In the genomic region with DNA sequence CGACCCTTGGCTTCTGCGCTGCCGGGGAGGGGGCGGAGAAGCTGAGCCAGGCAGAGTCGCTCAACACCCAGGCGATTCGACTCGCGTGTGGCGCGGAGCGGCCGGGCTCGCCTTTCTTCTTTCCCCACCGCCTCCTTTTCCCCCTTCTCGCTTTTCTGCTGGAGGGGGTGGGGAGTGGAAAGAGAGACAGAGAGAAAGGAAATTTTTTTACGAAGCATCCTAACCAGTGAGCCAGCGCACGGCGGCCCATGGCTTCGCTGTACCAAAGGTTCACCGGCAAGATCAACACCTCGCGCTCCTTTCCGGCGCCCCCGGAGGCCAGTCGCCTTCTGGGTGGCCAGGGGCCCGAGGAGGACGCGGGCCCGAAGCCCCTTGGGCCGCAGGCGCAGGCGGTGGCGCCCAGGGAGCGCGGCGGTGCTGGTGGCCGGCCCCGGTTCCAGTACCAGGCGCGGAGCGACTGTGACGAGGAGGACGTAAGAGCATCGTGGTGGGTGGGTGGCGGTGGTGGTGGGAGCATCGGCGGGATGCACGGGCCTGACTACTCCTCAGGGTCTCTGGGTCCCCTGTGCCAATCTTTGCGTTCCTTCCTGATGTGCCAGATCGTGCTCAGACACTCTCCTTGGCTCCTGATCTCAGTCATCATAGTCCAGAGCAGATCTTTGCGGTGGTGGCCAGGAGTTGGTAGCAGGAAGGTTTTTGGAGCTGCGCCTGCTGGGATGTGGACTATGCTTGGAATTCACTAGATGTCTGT, we compare ENCODE assay signal across 8 mouse cellular contexts.
DNase-seq lines count a peak whose midpoint lies in the region; ATAC-seq lines count a peak whose summit lies in the region.

No protein-coding gene starts in this region.

- ATAC-seq in forebrain, embryonic 14.5 days, result peak; percentile 77
- ATAC-seq in erythroblast, adult 5-6 weeks (replicated peaks; ENCODE audit: low FRiP score, poor library complexity, severe bottlenecking), result no peak

- no peaks in the 10 kb centered on the region for H3K9me3 ChIP-seq in heart, embryonic 10.5 days
- no peaks in the 10 kb centered on the region for H3K9me3 ChIP-seq in forebrain, embryonic 14.5 days (replicated peaks; ENCODE audit: control insufficient read depth, low read length)

- H3K9ac ChIP-seq in forebrain, embryonic 14.5 days (ENCODE audit: low read length), result peak overlapping the region; percentile 73

- peak overlapping the region; percentile 78 for H3K4me2 ChIP-seq in forebrain, embryonic 14.5 days (ENCODE audit: low read length)

- WGBS in heart, embryonic 10.5 days, result 1% methylated on average over 54 of the region's 55 CpGs
- WGBS in forebrain, embryonic 14.5 days, result 2% methylated on average over 52 of the region's 55 CpGs

- H3K36me3 ChIP-seq in heart, embryonic 10.5 days, result no peaks in the 10 kb centered on the region
- no peaks in the 10 kb centered on the region for H3K36me3 ChIP-seq in forebrain, embryonic 14.5 days (ENCODE audit: control insufficient read depth, insufficient read depth, low read length)

- intact Hi-C loops in left cerebral cortex, postnatal 25 days (cut with DNase I), result loop anchor here (1.0 to 2.0 kb wide), 2 partner anchors 565 to 603 kb away; no protein-coding TSS in a partner anchor

- peaks cover 5% of the 10 kb centered on the region for H3K4me1 ChIP-seq in heart, embryonic 10.5 days
- H3K4me1 ChIP-seq in forebrain, embryonic 14.5 days (ENCODE audit: control insufficient read depth, insufficient read depth, low read length), result 0 out of 2 replicates have a peak, but pooled peaks cover 5% of the 10 kb centered on the region

- H3K4me3 ChIP-seq in heart, embryonic 10.5 days, result peak overlapping the region; percentile 59
- peak overlapping the region; percentile 44 for H3K4me3 ChIP-seq in forebrain, embryonic 14.5 days (ENCODE audit: low read depth, low read length)

- DNase-seq in heart, embryonic 10.5 days (ENCODE audit: low spot score), result no peak
- no peak for DNase-seq in heart, adult 9 months (ENCODE audit: low spot score in 2 of 2)
- DNase-seq in cerebellum, adult 11-12 months, result peak; percentile 50
- peak; percentile 55 for DNase-seq in forebrain, embryonic 14.5 days (ENCODE audit: low spot score)
- peak; percentile 56 to 57 for DNase-seq in left cerebral cortex, postnatal 25 days (ENCODE audit: low spot score in 2 of 2)
- peak; percentile 48 for DNase-seq in retina, postnatal 1 day
- no peak for DNase-seq in urinary bladder, postnatal 36 days (ENCODE audit: low spot score in 2 of 2)

- peaks cover 46% of the 10 kb centered on the region for H3K27me3 ChIP-seq in heart, embryonic 10.5 days (ENCODE audit: insufficient read depth, poor library complexity, severe bottlenecking)
- H3K27me3 ChIP-seq in forebrain, embryonic 14.5 days (replicated peaks; ENCODE audit: control insufficient read depth, insufficient read depth, low read length), result 0 out of 2 replicates have a peak, but pooled peaks cover 3% of the 10 kb centered on the region

- H3K27ac ChIP-seq in heart, embryonic 10.5 days, result no peak overlapping the region
- no peak overlapping the region for H3K27ac ChIP-seq in forebrain, embryonic 14.5 days (ENCODE audit: low read depth, low read length)

Comparison
In these comparisons a context has a peak if more than half of its experiments do, and no peak if none do; other contexts are left out.
1. DNase-seq: peak in cerebellum, adult 11-12 months (single experiment), forebrain, embryonic 14.5 days (single experiment), left cerebral cortex, postnatal 25 days (2 of 2) and retina, postnatal 1 day (single experiment); none in heart, embryonic 10.5 days (single experiment), heart, adult 9 months (0 of 2) and urinary bladder, postnatal 36 days (0 of 2).